Mouse (Mus musculus) limb, embryonic 10.5 days (tissue): Measurements from ENCODE around the gene Tas2r121. TPM values are rescaled to one million over a fixed set of nuclear protein-coding genes. Genes with fewer than 3 reads are reported as not detected.
"Not testable (repeated sequence)": the region's sequence is repeated elsewhere in the genome, so short reads cannot be mapped to it uniquely, and the experiment has no call there.

Source experiments
- DNase-seq: peaks from one replicate; pipeline ENCODE4 v3.0.0-alpha.2; 2017; ENCODE audit warnings: low spot score
- H3K27ac ChIP-seq: fragments of 300-500 bp; sonication (generic); 2 replicates; pipeline ENCODE4 v1.5.1; 2016; ENCODE audit warnings: mild to moderate bottlenecking
- H3K27me3 ChIP-seq: fragments of 300-500 bp; sonication (generic); 2 replicates; pipeline ENCODE4 v1.6.1; 2016; ENCODE audit warnings: low read depth, mild to moderate bottlenecking; ENCODE audit not compliant: poor library complexity, severe bottlenecking
- H3K36me3 ChIP-seq: fragments of 300-500 bp; sonication (generic); 2 replicates; pipeline ENCODE4 v1.6.1; 2016; ENCODE audit warnings: mild to moderate bottlenecking, moderate library complexity
- H3K4me1 ChIP-seq: fragments of 300-500 bp; sonication (generic); 2 replicates; pipeline ENCODE4 v1.6.1; 2016
- H3K4me3 ChIP-seq: fragments of 300-500 bp; sonication (generic); 2 replicates; pipeline ENCODE4 v1.5.1; 2016; ENCODE audit warnings: mild to moderate bottlenecking, moderate library complexity
- H3K9me3 ChIP-seq: fragments of 300-500 bp; sonication (generic); replicated peaks from 2 replicates; pipeline ENCODE4 v1.6.1; 2016; ENCODE audit warnings: mild to moderate bottlenecking
- WGBS: fragments of 180-500 bp; shearing (Covaris S2); methylation state at CpG from one replicate; pipeline ENCODE4 v1.1.7; 2016; 5-methylcytosine and 5-hydroxymethylcytosine counted together
- polyA plus RNA-seq: library from polyadenylated mRNA; unstranded; fragments of >200 nt; fragmentation: Nextera tagmentation; extraction: Ambion mirVana; gene quantifications from 2 replicates; pipeline ENCODE4 v1.2.1, GENCODE M21; 2016

The Tas2r121 gene
- not detected in 2 replicates for polyA plus RNA-seq

GRCm38 (mm10) chr6:132700907-132701306, at the start of gene Tas2r121:
Tas2r121 (minus strand) TSS chr6:132701007.
- no peak for DNase-seq
- H3K27ac ChIP-seq = no peak within 1 kb of the TSS
- no peak within 1 kb of the TSS for H3K4me3 ChIP-seq
- no peaks in the 10 kb centered on the region for H3K9me3 ChIP-seq
- no peaks in the 10 kb centered on the region for H3K27me3 ChIP-seq
- no peaks in the 10 kb centered on the region for H3K4me1 ChIP-seq
- H3K36me3 ChIP-seq = no peaks in the 10 kb centered on the region
- 82% methylated on average over 1 of the region's 1 CpGs for WGBS

- WGBS = 85% methylated on average over 2 of the region's 2 CpGs
- Histone ChIP-seq H3K4me1 (no peaks in the 10 kb centered on the region), H3K27ac (no peak overlapping the region), H3K4me3 (no peak overlapping the region), H3K27me3 (no peaks in the 10 kb centered on the region), H3K9me3 (no peaks in the 10 kb centered on the region), H3K36me3 (no peaks in the 10 kb centered on the region)
- DNase-seq = no peak
These were observed 49.4 kb upstream of the Tas2r121 start for GRCm38 (mm10) chr6:132750206-132750605.

GRCm38 (mm10) chr6:132737935-132738334, 37.1 kb upstream of the Tas2r121 start, which contains the start of gene Tas2r115:
Tas2r115 (minus strand) TSS chr6:132738035.
- WGBS = 69% methylated on average over 2 of the region's 2 CpGs
- Histone ChIP-seq H3K9me3 (no peaks in the 10 kb centered on the region), H3K27ac (no peak within 1 kb of the TSS), H3K4me3 (no peak within 1 kb of the TSS), H3K4me1 (no peaks in the 10 kb centered on the region), H3K36me3 (no peaks in the 10 kb centered on the region), H3K27me3 (no peaks in the 10 kb centered on the region)
- no peak for DNase-seq

- Histone ChIP-seq H3K4me1 (no peaks in the 10 kb centered on the region), H3K9me3 (no peaks in the 10 kb centered on the region), H3K4me3 (no peak within 1 kb of the TSS), H3K36me3 (no peaks in the 10 kb centered on the region), H3K27me3 (no peaks in the 10 kb centered on the region), H3K27ac (no peak within 1 kb of the TSS)
- no peak for DNase-seq
- 86% methylated on average over 3 of the region's 3 CpGs for WGBS
These were observed 11.0 kb upstream of the Tas2r121 start, which contains the start of gene Tas2r122 for GRCm38 (mm10) chr6:132711828-132712227. Tas2r122 (minus strand) TSS chr6:132711928.

GRCm38 (mm10) chr6:132691596-132691995, 9.2 kb downstream of the Tas2r121 start:
- H3K36me3 ChIP-seq, DNase-seq, H3K9me3 ChIP-seq, H3K4me3 ChIP-seq, H3K27me3 ChIP-seq, H3K27ac ChIP-seq, H3K4me1 ChIP-seq: not testable (repeated sequence)
- WGBS = 90% methylated on average over 7 of the region's 7 CpGs

GRCm38 (mm10) chr6:132656653-132657052, 44.2 kb downstream of the Tas2r121 start, which contains the start of gene Tas2r120:
Tas2r120 (plus strand) TSS chr6:132656953.
- no peaks in the 10 kb centered on the region for H3K36me3 ChIP-seq
- H3K27ac ChIP-seq = no peak within 1 kb of the TSS
- no peaks in the 10 kb centered on the region for H3K27me3 ChIP-seq
- no peaks in the 10 kb centered on the region for H3K9me3 ChIP-seq
- DNase-seq = no peak
- H3K4me1 ChIP-seq = no peaks in the 10 kb centered on the region
- no peak within 1 kb of the TSS for H3K4me3 ChIP-seq

GRCm38 (mm10) chr6:132651426-132651825, 49.4 kb downstream of the Tas2r121 start, which contains the start of gene A630073D07Rik:
A630073D07Rik (minus strand) TSS chr6:132651526.
- H3K36me3 ChIP-seq = no peaks in the 10 kb centered on the region
- WGBS = 95% methylated on average over 1 of the region's 1 CpGs
- no peak within 1 kb of the TSS for H3K4me3 ChIP-seq
- H3K9me3 ChIP-seq = no peaks in the 10 kb centered on the region
- H3K27ac ChIP-seq = no peak within 1 kb of the TSS
- no peak for DNase-seq
- no peaks in the 10 kb centered on the region for H3K27me3 ChIP-seq
- H3K4me1 ChIP-seq = no peaks in the 10 kb centered on the region

Other genes with a start within 250 kb of the Tas2r121 start
- gene Prh1, start 131.2 kb downstream of the Tas2r121 start, polyA plus RNA-seq = not detected in 2 replicates
- gene Prp2, start 105.1 kb downstream of the Tas2r121 start, polyA plus RNA-seq = not detected in 2 replicates
- gene A630073D07Rik, start 49.5 kb downstream of the Tas2r121 start, polyA plus RNA-seq = not detected in 2 replicates
- gene Tas2r120, start 44.1 kb downstream of the Tas2r121 start, polyA plus RNA-seq = not detected in 2 replicates
- gene Tas2r122, start 10.9 kb upstream of the Tas2r121 start, polyA plus RNA-seq = not detected in 2 replicates
- gene Tas2r115, start 37.0 kb upstream of the Tas2r121 start, polyA plus RNA-seq = not detected in 2 replicates
- not detected in 2 replicates for gene Tas2r124, start 53.7 kb upstream of the Tas2r121 start, polyA plus RNA-seq
- gene Tas2r102, start 61.1 kb upstream of the Tas2r121 start, polyA plus RNA-seq = not detected in 2 replicates
- not detected in 2 replicates for gene Tas2r136, start 77.2 kb upstream of the Tas2r121 start, polyA plus RNA-seq
- gene Tas2r117, start 101.8 kb upstream of the Tas2r121 start, polyA plus RNA-seq = not detected in 2 replicates
- not detected in 2 replicates for gene Tas2r123, start 146.1 kb upstream of the Tas2r121 start, polyA plus RNA-seq
- gene Tas2r116, start 154.4 kb upstream of the Tas2r121 start, polyA plus RNA-seq = not detected in 2 replicates
- not detected in 2 replicates for gene Tas2r110, start 167.0 kb upstream of the Tas2r121 start, polyA plus RNA-seq
- gene Tas2r113, start 192.0 kb upstream of the Tas2r121 start, polyA plus RNA-seq = not detected in 2 replicates
- gene Tas2r125, start 208.6 kb upstream of the Tas2r121 start, polyA plus RNA-seq = not detected in 2 replicates